Mouse (Mus musculus) frontal cortex, adult 2 months (tissue): ENCODE data around the gene Gm3259. TPM values are rescaled to one million over a fixed set of nuclear protein-coding genes. Genes with fewer than 3 reads are reported as not detected.
"Not testable (repeated sequence)": the region's sequence is repeated elsewhere in the genome, so short reads cannot be mapped to it uniquely, and the experiment has no call there.

Experiments used
- DNase-seq, 2 experiments: peaks; one replicate each; pipeline ENCODE4 v3.0.0; 2022; ENCODE audit warnings: low spot score in 1 of 2; ENCODE audit errors: extremely low spot score in 1 of 2
- polyA plus RNA-seq: library from polyadenylated mRNA; depleted of rRNA; stranded (reverse); fragments of >200 nt; gene quantifications from 2 replicates; pipeline ENCODE4 v1.2.3, GENCODE M21; 2012; rRNA removed

The Gm3259 gene
- polyA plus RNA-seq, result not detected in 2 replicates

GRCm38 (mm10) chr5:95305611-95306010 lies at the start of gene Gm3259:
Gene Gm3259, plus strand, starts transcription at chr5:95305911.
- not testable (repeated sequence) for DNase-seq

- not testable (repeated sequence) for DNase-seq
Measured at GRCm38 (mm10) chr5:95272668-95273067, 33.0 kb upstream of the Gm3259 start, which contains the start of gene Gm10424. Gene Gm10424, minus strand, starts transcription at chr5:95272768.

Other genes starting within 250 kb of the Gm3259 start
- not detected in 2 replicates for gene Gm7942, start 199.0 kb upstream of the Gm3259 start, polyA plus RNA-seq
- gene Gm16513, start 123.3 kb upstream of the Gm3259 start, polyA plus RNA-seq, result not detected in 2 replicates
- gene Gm10424, start 33.1 kb upstream of the Gm3259 start, polyA plus RNA-seq, result not detected in 2 replicates
- gene D5Ertd577e, start 150.9 kb downstream of the Gm3259 start, polyA plus RNA-seq, result not detected in 2 replicates
- gene Gm3286, start 204.8 kb downstream of the Gm3259 start, polyA plus RNA-seq, result not detected in 2 replicates